Mouse (Mus musculus): Measurements from ENCODE around the gene Usp25. TPM values are rescaled to one million over a fixed set of nuclear protein-coding genes. Genes with fewer than 3 reads are reported as not detected.

Usp25 gene
- polyA plus RNA-seq, 1 experiment = 7.5 TPM

- Histone ChIP-seq H3ac (ENCODE audit: control insufficient read depth, insufficient read length) (no peak overlapping the region), H3K79me2 (ENCODE audit: control insufficient read depth, insufficient read depth) (peaks cover 45% of the 10 kb centered on the region), H3K4me2 (ENCODE audit: low read depth) (peak overlapping the region; percentile 95), H3K27me3 (ENCODE audit: control insufficient read depth, insufficient read depth, insufficient read length) (no peaks in the 10 kb centered on the region), H3K36me3 (ENCODE audit: control insufficient read depth, insufficient read depth) (no peaks in the 10 kb centered on the region), H3K4me3 (peak overlapping the region; percentile 60)
- TF ChIP-seq CEBPB (IDR thresholded peaks at IDR 0.05; ENCODE audit: insufficient read depth, poor library complexity, severe bottlenecking) (no peak), POLR2AphosphoS2 (IDR thresholded peaks at IDR 0.05; ENCODE audit: insufficient read length, low read depth) (no peak), TCF12 (IDR thresholded peaks at IDR 0.05; ENCODE audit: insufficient read depth, poor library complexity, severe bottlenecking) (no peak), TCF3 (IDR thresholded peaks at IDR 0.05; ENCODE audit: insufficient read length, low read depth) (no peak), REST (IDR thresholded peaks at IDR 0.05; ENCODE audit: insufficient read depth, insufficient read length) (no peak)
Observed at GRCm38 (mm10) chr16:77015380-77016346, 2.2 kb downstream of the Usp25 start.

GRCm38 (mm10) chr16:77017931-77018330 is 4.4 kb downstream of the Usp25 start:
- H3K36me3 ChIP-seq (ENCODE audit: control insufficient read depth, insufficient read depth) = no peaks in the 10 kb centered on the region
- no peak overlapping the region for H3K4me2 ChIP-seq (ENCODE audit: low read depth)
- peaks cover 58% of the 10 kb centered on the region for H3K79me2 ChIP-seq (ENCODE audit: control insufficient read depth, insufficient read depth)
- no peak overlapping the region for H3K4me3 ChIP-seq
- peak in 1 of 3 experiments; percentile 7 for TF ChIP-seq MYOD1 (IDR thresholded peaks at IDR 0.05; ENCODE audit: control insufficient read depth in 1 of 3, insufficient read length in 2 of 3, low read depth in 2 of 3)
- no peak for TF ChIP-seq POLR2A (IDR thresholded peaks at IDR 0.05; ENCODE audit: insufficient read length, low read depth)
- H3ac ChIP-seq (ENCODE audit: control insufficient read depth, insufficient read length) = no peak overlapping the region
- H3K27me3 ChIP-seq (ENCODE audit: control insufficient read depth, insufficient read depth, insufficient read length) = no peaks in the 10 kb centered on the region

- Histone ChIP-seq H3ac (ENCODE audit: control insufficient read depth, insufficient read length) (no peak overlapping the region), H3K36me3 (ENCODE audit: control insufficient read depth, insufficient read depth) (no peaks in the 10 kb centered on the region), H3K79me2 (ENCODE audit: control insufficient read depth, insufficient read depth) (peaks cover 58% of the 10 kb centered on the region), H3K27me3 (ENCODE audit: control insufficient read depth, insufficient read depth, insufficient read length) (no peaks in the 10 kb centered on the region), H3K4me2 (ENCODE audit: low read depth) (no peak overlapping the region), H3K4me3 (no peak overlapping the region)
- no peak for TF ChIP-seq USF1 (IDR thresholded peaks at IDR 0.05; ENCODE audit: low read depth)
- TF ChIP-seq POLR2A (IDR thresholded peaks at IDR 0.05; ENCODE audit: insufficient read length, low read depth) = no peak
- no peak for TF ChIP-seq MYOG (IDR thresholded peaks at IDR 0.05; ENCODE audit: control insufficient read depth in 1 of 3, insufficient read depth in 1 of 3, insufficient read length in 2 of 3, low read depth in 2 of 3)
- TF ChIP-seq MAX (IDR thresholded peaks at IDR 0.05; ENCODE audit: low read depth) = no peak
- TF ChIP-seq MYOD1 (IDR thresholded peaks at IDR 0.05; ENCODE audit: control insufficient read depth in 1 of 3, insufficient read length in 2 of 3, low read depth in 2 of 3) = no peak
- TF ChIP-seq TCF12 (IDR thresholded peaks at IDR 0.05; ENCODE audit: insufficient read depth, poor library complexity, severe bottlenecking) = no peak
- no peak for TF ChIP-seq CEBPB (IDR thresholded peaks at IDR 0.05; ENCODE audit: insufficient read depth, poor library complexity, severe bottlenecking)
- no peak for TF ChIP-seq REST (IDR thresholded peaks at IDR 0.05; ENCODE audit: insufficient read depth, insufficient read length)
Observed at GRCm38 (mm10) chr16:77020190-77020589, 6.7 kb downstream of the Usp25 start.

- Histone ChIP-seq H3K4me3 (no peak overlapping the region), H3K79me2 (ENCODE audit: control insufficient read depth, insufficient read depth) (peaks cover 42% of the 10 kb centered on the region), H3K36me3 (ENCODE audit: control insufficient read depth, insufficient read depth) (no peaks in the 10 kb centered on the region), H3K4me2 (ENCODE audit: low read depth) (peak overlapping the region; percentile 1), H3K27me3 (ENCODE audit: control insufficient read depth, insufficient read depth, insufficient read length) (no peaks in the 10 kb centered on the region), H3ac (ENCODE audit: control insufficient read depth, insufficient read length) (no peak overlapping the region)
- 0 out of 2 replicates have a peak, but pooled peaks have one; percentile 18 for TF ChIP-seq CEBPB (IDR thresholded peaks at IDR 0.05; ENCODE audit: insufficient read depth, poor library complexity, severe bottlenecking)
- TF ChIP-seq POLR2A (IDR thresholded peaks at IDR 0.05; ENCODE audit: insufficient read length, low read depth) = no peak
Observed at GRCm38 (mm10) chr16:77023627-77024379, 10.3 kb downstream of the Usp25 start.

- TF ChIP-seq POLR2AphosphoS2 (IDR thresholded peaks at IDR 0.05; ENCODE audit: insufficient read length, low read depth) (no peak), SRF (IDR thresholded peaks at IDR 0.05; ENCODE audit: control insufficient read depth, insufficient read length, low read depth) (no peak), TCF12 (IDR thresholded peaks at IDR 0.05; ENCODE audit: insufficient read depth, poor library complexity, severe bottlenecking) (no peak), MAX (IDR thresholded peaks at IDR 0.05; ENCODE audit: low read depth) (no peak), CEBPB (IDR thresholded peaks at IDR 0.05; ENCODE audit: insufficient read depth, poor library complexity, severe bottlenecking) (no peak), POLR2A (IDR thresholded peaks at IDR 0.05; ENCODE audit: insufficient read length, low read depth) (no peak), REST (IDR thresholded peaks at IDR 0.05; ENCODE audit: insufficient read depth, insufficient read length) (no peak), TCF3 (IDR thresholded peaks at IDR 0.05; ENCODE audit: insufficient read length, low read depth) (no peak), USF1 (IDR thresholded peaks at IDR 0.05; ENCODE audit: low read depth) (no peak)
- Histone ChIP-seq H3K27me3 (ENCODE audit: control insufficient read depth, insufficient read depth, insufficient read length) (no peaks in the 10 kb centered on the region), H3K36me3 (ENCODE audit: control insufficient read depth, insufficient read depth) (no peaks in the 10 kb centered on the region), H3ac (ENCODE audit: control insufficient read depth, insufficient read length) (no peak overlapping the region), H3K4me3 (no peak overlapping the region), H3K79me2 (ENCODE audit: control insufficient read depth, insufficient read depth) (peaks cover 45% of the 10 kb centered on the region), H3K4me2 (ENCODE audit: low read depth) (no peak overlapping the region)
Observed at GRCm38 (mm10) chr16:77026099-77026498, 12.6 kb downstream of the Usp25 start.
